ENCODE assay signal across 28 mouse cellular contexts in the genomic region with DNA sequence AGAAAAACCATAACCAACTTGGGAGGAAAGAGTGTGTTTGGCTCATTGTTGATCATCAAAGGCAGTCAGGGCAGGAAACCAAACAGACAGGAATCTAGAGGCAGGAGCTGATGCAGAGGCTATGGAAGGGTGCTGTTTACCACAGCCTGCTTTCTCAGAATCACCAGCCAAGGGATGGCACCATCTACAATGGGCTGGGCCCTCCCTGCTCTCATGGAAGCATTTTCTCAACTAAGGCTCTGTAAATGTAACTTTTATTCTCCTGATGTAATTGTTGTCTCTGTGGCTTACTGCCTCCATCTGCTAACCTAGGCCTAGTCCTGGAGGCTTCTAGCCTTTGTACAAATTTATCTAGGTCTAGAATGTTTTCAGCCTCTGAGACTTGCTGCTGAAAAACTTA.
"Had no signal": no experiment of that assay in that cellular context is flagged by ENCODE, and none has a peak within 500 bp of the region (broad histone marks: within the 10 kb centered on the region; RNA-seq: fewer than 3 reads in every experiment).

No protein-coding gene starts in this region.

- H3K9ac ChIP-seq: embryonic facial prominence, embryonic 12.5 days; embryonic facial prominence, embryonic 13.5 days; embryonic facial prominence, embryonic 15.5 days; forebrain, embryonic 12.5 days; forebrain, embryonic 13.5 days; forebrain, embryonic 15.5 days; forebrain, postnatal 0 days had no signal

- H3K4me3 ChIP-seq: embryonic facial prominence, embryonic 10.5 days; embryonic facial prominence, embryonic 12.5 days; embryonic facial prominence, embryonic 13.5 days; embryonic facial prominence, embryonic 15.5 days; erythroblast, embryonic 14.5 days; forebrain, embryonic 10.5 days; forebrain, embryonic 12.5 days; forebrain, embryonic 13.5 days; forebrain, embryonic 15.5 days; gastrocnemius, adult 2 months; heart, adult 2 months had no signal

- DNase-seq: cerebellum, adult 18-20 months; cerebellum, adult 2 months; cerebellum, adult 8-10 months; cerebellum, adult 9-10 months; cerebellum, adult 9-11 months; cerebellum, postnatal 10 days; cerebellum, postnatal 14 days; cerebellum, postnatal 25 days; cerebellum, postnatal 36 days; embryo, embryonic 11 days; forebrain, postnatal 0 days; gastrocnemius, adult 2 months; gastrocnemius, postnatal 10 days; gastrocnemius, postnatal 14 days; gastrocnemius, postnatal 25 days; gastrocnemius, postnatal 36 days; heart, adult 2 months had no signal

- H3K36me3 ChIP-seq: embryonic facial prominence, embryonic 10.5 days; embryonic facial prominence, embryonic 12.5 days; embryonic facial prominence, embryonic 13.5 days; embryonic facial prominence, embryonic 15.5 days; forebrain, embryonic 10.5 days; forebrain, embryonic 12.5 days; forebrain, embryonic 15.5 days had no signal

- H3K27me3 ChIP-seq: embryonic facial prominence, embryonic 12.5 days; embryonic facial prominence, embryonic 13.5 days; embryonic facial prominence, embryonic 15.5 days; forebrain, embryonic 12.5 days; forebrain, embryonic 13.5 days; forebrain, embryonic 15.5 days had no signal

- H3K27ac ChIP-seq: embryonic facial prominence, embryonic 10.5 days; embryonic facial prominence, embryonic 12.5 days; embryonic facial prominence, embryonic 13.5 days; embryonic facial prominence, embryonic 15.5 days; forebrain, embryonic 10.5 days; forebrain, embryonic 12.5 days; forebrain, embryonic 13.5 days; forebrain, embryonic 15.5 days; gastrocnemius, adult 2 months; heart, adult 2 months had no signal

- H3K9me3 ChIP-seq: embryonic facial prominence, embryonic 15.5 days; forebrain, embryonic 15.5 days had no signal

- ATAC-seq: forebrain, embryonic 13.5 days; forebrain, embryonic 14.5 days; forebrain, embryonic 15.5 days; forebrain, embryonic 16.5 days; forebrain, postnatal 0 days had no signal

- H3K4me1 ChIP-seq: embryonic facial prominence, embryonic 10.5 days; embryonic facial prominence, embryonic 12.5 days; embryonic facial prominence, embryonic 13.5 days; embryonic facial prominence, embryonic 15.5 days; forebrain, embryonic 10.5 days; forebrain, embryonic 12.5 days; forebrain, embryonic 13.5 days; forebrain, embryonic 15.5 days had no signal

- H3K4me2 ChIP-seq: embryonic facial prominence, embryonic 12.5 days; embryonic facial prominence, embryonic 13.5 days; embryonic facial prominence, embryonic 15.5 days; forebrain, embryonic 12.5 days; forebrain, embryonic 13.5 days; forebrain, embryonic 15.5 days had no signal
